Mouse (Mus musculus) heart, adult 2 months (tissue): Measurements from ENCODE around the gene Tpte.

ENCODE experiments used
- CTCF ChIP-seq: fragments of 200-600 bp; IDR thresholded peaks from 2 replicates; pipeline ENCODE4 v1.8.1; 2022; ENCODE audit warnings: antibody characterized with exemption, mild to moderate bottlenecking, moderate library complexity
- POLR2A ChIP-seq: fragments of 200-500 bp; IDR thresholded peaks from 2 replicates; pipeline ENCODE4 v1.6.1; 2011; ENCODE audit warnings: mild to moderate bottlenecking, low read depth, low read length, control low read depth; ENCODE audit not compliant: insufficient read depth

- TF ChIP-seq POLR2A (no peak), CTCF (no peak)
These were observed at the start of gene Tpte for GRCm38 (mm10) chr8:22282999-22283491.
